Mouse (Mus musculus): ENCODE measurements around the gene Tubb4b.
"Not testable (repeated sequence)": the region's sequence is repeated elsewhere in the genome, so short reads cannot be mapped to it uniquely, and the experiment has no call there.

Tubb4b gene

GRCm38 (mm10) chr2:25258887-25259286 is 34.4 kb upstream of the Tubb4b start:
- DNase-seq (ENCODE audit: low read depth, low spot score), result peak; percentile 63
- Histone ChIP-seq H3K36me3 (ENCODE audit: control insufficient read depth, insufficient read depth, low read length, poor library complexity, severe bottlenecking) (no peaks in the 10 kb centered on the region), H3K27me3 (ENCODE audit: control insufficient read depth, insufficient read depth, low read length, poor library complexity, severe bottlenecking) (no peaks in the 10 kb centered on the region)

DNA sequence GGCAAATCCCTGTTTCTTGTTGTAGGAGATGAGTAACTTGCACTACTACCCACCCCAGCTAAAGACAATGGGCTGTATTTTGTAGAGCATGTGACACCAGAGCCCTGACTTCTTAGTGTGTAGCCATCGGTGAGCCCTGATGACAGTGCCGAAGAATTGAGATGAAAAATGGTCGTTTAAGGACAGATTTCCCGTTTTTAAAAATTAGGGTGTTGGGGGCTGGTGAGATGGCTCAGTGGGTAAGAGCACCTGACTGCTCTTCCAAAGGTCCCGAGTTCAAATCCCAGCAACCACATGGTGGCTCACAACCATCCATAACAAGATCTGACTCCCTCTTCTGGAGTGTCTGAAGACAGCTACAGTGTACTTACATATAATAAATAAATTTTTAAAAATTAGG is 32.7 kb upstream of the Tubb4b start:
- not testable (repeated sequence) for H3K27me3 ChIP-seq (ENCODE audit: control insufficient read depth, insufficient read depth, low read length, poor library complexity, severe bottlenecking); H3K36me3 ChIP-seq (ENCODE audit: control insufficient read depth, insufficient read depth, low read length, poor library complexity, severe bottlenecking); DNase-seq (ENCODE audit: low read depth, low spot score)

- not testable (repeated sequence) for H3K27me3 ChIP-seq (ENCODE audit: control insufficient read depth, insufficient read depth, low read length, poor library complexity, severe bottlenecking); H3K36me3 ChIP-seq (ENCODE audit: control insufficient read depth, insufficient read depth, low read length, poor library complexity, severe bottlenecking)
- DNase-seq (ENCODE audit: low read depth, low spot score), result peak; percentile 82
Observed at GRCm38 (mm10) chr2:25256443-25257109, 32.1 kb upstream of the Tubb4b start.

- DNase-seq (ENCODE audit: low read depth, low spot score), result peak; percentile 93
Observed at GRCm38 (mm10) chr2:25255284-25255779, 30.8 kb upstream of the Tubb4b start, which contains the start of gene Tmem203. Tmem203 (plus strand) TSS chr2:25255439.

GRCm38 (mm10) chr2:25252331-25252730 is 27.8 kb upstream of the Tubb4b start:
- H3K36me3 ChIP-seq (ENCODE audit: control insufficient read depth, insufficient read depth, low read length, poor library complexity, severe bottlenecking), result peaks cover 4% of the 10 kb centered on the region
- peak; percentile 58 for DNase-seq (ENCODE audit: low read depth, low spot score)
- H3K27me3 ChIP-seq (ENCODE audit: control insufficient read depth, insufficient read depth, low read length, poor library complexity, severe bottlenecking), result no peaks in the 10 kb centered on the region

More at GRCm38 (mm10) chr2:25255284-25255779, 30.8 kb upstream of the Tubb4b start, which contains the start of gene Tmem203:
- Histone ChIP-seq H3K27me3 (ENCODE audit: control insufficient read depth, insufficient read depth, low read length, poor library complexity, severe bottlenecking) (no peaks in the 10 kb centered on the region), H3K36me3 (ENCODE audit: control insufficient read depth, insufficient read depth, low read length, poor library complexity, severe bottlenecking) (no peaks in the 10 kb centered on the region; the same call in 1 of the 2 replicates)

- Histone ChIP-seq H3K36me3 (ENCODE audit: control insufficient read depth, insufficient read depth, low read length, poor library complexity, severe bottlenecking) (peaks cover 7% of the 10 kb centered on the region), H3K27me3 (ENCODE audit: control insufficient read depth, insufficient read depth, low read length, poor library complexity, severe bottlenecking) (peaks cover 3% of the 10 kb centered on the region; the same call in 1 of the 2 replicates)
- no peak for DNase-seq (ENCODE audit: low read depth, low spot score)
Observed at GRCm38 (mm10) chr2:25246183-25247072, 21.9 kb upstream of the Tubb4b start, which contains the start of gene AL732309.1. AL732309.1 (minus strand) TSS chr2:25246863.

GRCm38 (mm10) chr2:25244144-25244543 is 19.6 kb upstream of the Tubb4b start:
- Histone ChIP-seq H3K36me3 (ENCODE audit: control insufficient read depth, insufficient read depth, low read length, poor library complexity, severe bottlenecking) (peaks cover 4% of the 10 kb centered on the region), H3K27me3 (ENCODE audit: control insufficient read depth, insufficient read depth, low read length, poor library complexity, severe bottlenecking) (peaks cover 3% of the 10 kb centered on the region; the same call in 1 of the 2 replicates)
- DNase-seq (ENCODE audit: low read depth, low spot score), result no peak

DNA sequence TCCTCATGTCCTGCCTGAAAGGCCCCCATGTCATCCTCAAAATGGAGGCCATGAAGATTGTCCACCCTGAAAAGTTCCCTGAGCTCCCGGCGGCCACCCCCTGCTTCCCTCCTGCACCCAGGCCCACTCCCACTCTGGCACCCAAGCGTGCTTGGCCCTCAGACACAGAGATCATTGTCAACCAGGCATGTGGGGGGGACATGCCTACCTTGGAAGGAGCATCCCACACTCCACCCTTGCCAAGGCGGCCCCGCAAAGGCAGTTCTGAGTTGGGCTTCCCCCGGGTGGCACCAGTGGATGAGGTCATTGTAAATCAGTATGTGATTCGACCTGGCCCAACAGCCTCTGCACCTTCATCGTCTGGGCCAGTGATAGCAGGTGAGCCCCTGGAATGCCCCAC is 18.8 kb upstream of the Tubb4b start:
- Histone ChIP-seq H3K27me3 (ENCODE audit: control insufficient read depth, insufficient read depth, low read length, poor library complexity, severe bottlenecking) (peaks cover 3% of the 10 kb centered on the region; the same call in 1 of the 2 replicates), H3K36me3 (ENCODE audit: control insufficient read depth, insufficient read depth, low read length, poor library complexity, severe bottlenecking) (peaks cover 4% of the 10 kb centered on the region)
- no peak for DNase-seq (ENCODE audit: low read depth, low spot score)

DNA sequence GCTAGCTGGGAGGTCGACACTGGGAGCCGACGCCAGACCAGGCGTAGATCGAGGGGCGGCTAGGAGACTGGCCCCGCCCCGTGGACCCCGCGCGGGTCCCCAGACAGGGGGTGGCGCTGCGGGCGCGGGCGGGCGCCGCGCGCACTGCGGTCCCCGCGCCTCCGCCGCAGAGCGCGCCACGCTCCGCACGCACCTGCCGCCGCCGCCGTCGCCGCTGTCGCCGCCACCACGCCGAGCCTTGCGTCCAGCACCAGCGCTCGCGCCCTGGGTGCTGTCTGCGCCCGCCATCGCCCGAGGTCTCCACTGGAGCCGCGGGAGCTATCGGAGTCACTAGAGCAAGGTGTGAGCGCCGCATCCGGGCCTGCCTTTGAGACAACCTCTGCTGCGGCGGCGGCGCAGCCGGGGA is 17.6 kb upstream of the Tubb4b start, which contains the start of the genes Rnf208 and Cysrt1:
Rnf208 (plus strand) TSS at position 155 of the 406 bp plus-strand sequence.
Cysrt1 (minus strand) TSS at position 352 of the 406 bp plus-strand sequence.
- DNase-seq (ENCODE audit: low read depth, low spot score), result no peak
- peaks cover 3% of the 10 kb centered on the region; the same call in 1 of the 2 replicates for H3K27me3 ChIP-seq (ENCODE audit: control insufficient read depth, insufficient read depth, low read length, poor library complexity, severe bottlenecking)
- peaks cover 2% of the 10 kb centered on the region for H3K36me3 ChIP-seq (ENCODE audit: control insufficient read depth, insufficient read depth, low read length, poor library complexity, severe bottlenecking)

DNA sequence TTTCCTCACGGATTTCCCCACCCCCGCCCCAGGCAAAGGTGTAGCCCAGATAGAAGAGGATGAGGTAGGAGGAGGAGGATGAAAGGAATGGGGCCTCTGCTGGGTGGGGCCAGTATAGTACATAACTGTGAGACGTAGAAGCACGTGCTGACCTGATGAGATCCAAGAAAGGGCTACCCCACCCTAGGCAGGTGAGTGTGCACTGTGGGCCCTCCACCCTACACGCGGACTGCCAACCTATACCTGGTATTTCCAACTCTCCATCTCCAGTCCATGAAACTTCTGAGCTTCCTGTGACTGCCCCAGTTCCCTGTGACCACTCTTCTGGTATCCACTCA is 16.9 kb upstream of the Tubb4b start:
- H3K27me3 ChIP-seq (ENCODE audit: control insufficient read depth, insufficient read depth, low read length, poor library complexity, severe bottlenecking), result peaks cover 3% of the 10 kb centered on the region; the same call in 1 of the 2 replicates
- peaks cover 2% of the 10 kb centered on the region for H3K36me3 ChIP-seq (ENCODE audit: control insufficient read depth, insufficient read depth, low read length, poor library complexity, severe bottlenecking)
- no peak for DNase-seq (ENCODE audit: low read depth, low spot score)

GRCm38 (mm10) chr2:25240723-25241437 is 16.4 kb upstream of the Tubb4b start:
- Histone ChIP-seq H3K27me3 (ENCODE audit: control insufficient read depth, insufficient read depth, low read length, poor library complexity, severe bottlenecking) (peaks cover 3% of the 10 kb centered on the region; the same call in 1 of the 2 replicates), H3K36me3 (ENCODE audit: control insufficient read depth, insufficient read depth, low read length, poor library complexity, severe bottlenecking) (no peaks in the 10 kb centered on the region)
- DNase-seq (ENCODE audit: low read depth, low spot score), result peak; percentile 47

DNA sequence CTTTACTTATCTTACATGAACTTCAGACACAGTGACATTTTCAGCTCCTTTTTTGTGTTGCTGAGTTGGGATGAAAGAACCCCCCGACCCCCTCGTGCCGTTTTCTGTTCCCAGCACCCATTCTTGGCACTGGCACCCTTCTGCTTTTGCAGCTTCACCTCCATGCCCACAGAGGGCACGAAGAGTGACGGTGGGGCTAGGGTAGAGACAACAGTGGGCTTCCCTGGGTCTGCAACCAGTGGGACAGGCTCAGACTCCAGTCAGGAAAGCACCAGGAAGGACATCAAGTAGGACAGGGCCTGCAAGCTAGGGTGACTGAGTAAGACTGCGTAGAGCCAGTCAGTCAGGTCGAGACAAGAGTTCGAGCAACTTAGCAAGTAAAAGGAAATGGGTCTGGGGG is 15.8 kb upstream of the Tubb4b start:
- H3K27me3 ChIP-seq (ENCODE audit: control insufficient read depth, insufficient read depth, low read length, poor library complexity, severe bottlenecking), result peaks cover 3% of the 10 kb centered on the region; the same call in 1 of the 2 replicates
- no peak for DNase-seq (ENCODE audit: low read depth, low spot score)
- no peaks in the 10 kb centered on the region for H3K36me3 ChIP-seq (ENCODE audit: control insufficient read depth, insufficient read depth, low read length, poor library complexity, severe bottlenecking)

- DNase-seq (ENCODE audit: low read depth, low spot score), result no peak
- H3K36me3 ChIP-seq (ENCODE audit: control insufficient read depth, insufficient read depth, low read length, poor library complexity, severe bottlenecking), result no peaks in the 10 kb centered on the region
- H3K27me3 ChIP-seq (ENCODE audit: control insufficient read depth, insufficient read depth, low read length, poor library complexity, severe bottlenecking), result peaks cover 3% of the 10 kb centered on the region; the same call in 1 of the 2 replicates
Observed at GRCm38 (mm10) chr2:25239766-25240165, 15.3 kb upstream of the Tubb4b start.

DNA sequence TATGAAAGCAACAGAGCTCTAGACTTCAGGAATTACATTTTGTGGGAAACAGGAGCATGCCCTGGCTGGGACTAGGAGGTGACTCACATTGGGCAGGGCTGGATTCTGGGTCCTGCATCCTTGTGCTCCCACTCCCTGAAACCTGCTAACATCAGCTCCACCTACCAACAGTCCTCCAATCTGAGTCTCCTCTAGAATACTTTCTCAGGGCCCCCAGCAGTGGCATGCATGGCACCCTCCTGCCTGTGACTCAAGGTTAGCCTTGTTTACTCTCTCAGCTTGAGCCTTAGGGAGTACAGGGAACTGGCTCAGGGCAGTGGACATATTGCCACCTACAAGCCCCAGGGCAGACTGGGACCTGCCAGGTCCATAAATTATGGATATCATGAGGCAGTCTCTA is 13.6 kb upstream of the Tubb4b start:
- Histone ChIP-seq H3K36me3 (ENCODE audit: control insufficient read depth, insufficient read depth, low read length, poor library complexity, severe bottlenecking) (no peaks in the 10 kb centered on the region), H3K27me3 (ENCODE audit: control insufficient read depth, insufficient read depth, low read length, poor library complexity, severe bottlenecking) (peaks cover 3% of the 10 kb centered on the region; the same call in 1 of the 2 replicates)
- no peak for DNase-seq (ENCODE audit: low read depth, low spot score)

Data from splenic B cell, adult 2 months (primary cell).